Mouse (Mus musculus) ES-E14 (cell line): ENCODE measurements at regions not wholly inside any gene's neighbourhood (a gene's known extent, or its start where the extent isn't known, plus 50 kb on each side); places are given as distances from the start of the nearest gene placed in this dataset.

Source experiments
- CHD2 ChIP-seq: IDR thresholded peaks from 2 replicates; pipeline ENCODE4 v1.6.1; 2014; ENCODE audit warnings: mild to moderate bottlenecking, low read depth, low read length, inconsistent platforms
- HCFC1 ChIP-seq: IDR thresholded peaks from 2 replicates; pipeline ENCODE4 v1.6.1; 2012; ENCODE audit warnings: low read length, inconsistent platforms, borderline replicate concordance; ENCODE audit not compliant: insufficient read depth

GRCm38 (mm10) chr9:27476636-27477035 lies 80.0 kb downstream of the Spata19 start:
- TF ChIP-seq CHD2 (no peak), HCFC1 (no peak)
